Mouse (Mus musculus) limb, embryonic 13.5 days (tissue): ENCODE measurements around the gene Mgp. TPM values are rescaled to one million over a fixed set of nuclear protein-coding genes. Genes with fewer than 3 reads are reported as not detected.

Experiments used
- ATAC-seq: fragments of 200-750 bp; cut with Nextera tagmentation; 2 replicates; pipeline ENCODE4 v1.8.0; 2017; ENCODE audit warnings: low read depth, moderate number of reproducible peaks, moderate TSS enrichment; ENCODE audit not compliant: low FRiP score
- H3K27ac ChIP-seq: fragments of 300-500 bp; sonication (generic); 2 replicates; pipeline ENCODE4 v1.5.1; 2015; ENCODE audit warnings: inconsistent platforms, mild to moderate bottlenecking, moderate library complexity
- H3K27me3 ChIP-seq: fragments of 300-500 bp; sonication (generic); 2 replicates; pipeline ENCODE4 v1.6.1; 2015; ENCODE audit warnings: mild to moderate bottlenecking, inconsistent platforms
- H3K36me3 ChIP-seq: fragments of 300-500 bp; sonication (generic); 2 replicates; pipeline ENCODE4 v1.6.1; 2015; ENCODE audit warnings: inconsistent platforms, mild to moderate bottlenecking, moderate library complexity
- H3K4me1 ChIP-seq: fragments of 300-500 bp; sonication (generic); 2 replicates; pipeline ENCODE4 v1.6.1; 2015; ENCODE audit warnings: inconsistent platforms
- H3K4me2 ChIP-seq: fragments of 300-500 bp; sonication (generic); replicated peaks from 2 replicates; pipeline ENCODE4 v1.6.1; 2015; ENCODE audit warnings: inconsistent platforms, mild to moderate bottlenecking, moderate library complexity
- H3K4me3 ChIP-seq: fragments of 300-500 bp; sonication (generic); 2 replicates; pipeline ENCODE4 v1.5.1; 2015; ENCODE audit warnings: moderate library complexity, mild to moderate bottlenecking, inconsistent platforms
- H3K9ac ChIP-seq: fragments of 300-500 bp; sonication (generic); 2 replicates; pipeline ENCODE4 v1.6.1; 2015; ENCODE audit warnings: mild to moderate bottlenecking, inconsistent platforms
- H3K9me3 ChIP-seq: fragments of 300-500 bp; sonication (generic); 2 replicates; pipeline ENCODE4 v1.6.1; 2016; ENCODE audit warnings: inconsistent platforms
- WGBS: fragments of 180-500 bp; shearing (Covaris S2); methylation state at CpG from one replicate; pipeline ENCODE4 v1.1.7; 2015; 5-methylcytosine and 5-hydroxymethylcytosine counted together
- polyA plus RNA-seq: library from polyadenylated mRNA; unstranded; fragments of >200 nt; fragmentation: Nextera tagmentation; extraction: Ambion mirVana; gene quantifications from 2 replicates; pipeline ENCODE4 v1.2.1, GENCODE M21; 2015

Mgp gene
- polyA plus RNA-seq, 1 experiment from 2014 or later: 183 TPM

GRCm38 (mm10) chr6:136865360-136865759 lies 10.3 kb downstream of the Mgp start:
- 91% methylated on average over 5 of the region's 5 CpGs for WGBS
- Histone ChIP-seq H3K9me3 (no peaks in the 10 kb centered on the region), H3K4me3 (no peak overlapping the region), H3K27ac (no peak overlapping the region), H3K4me2 (no peak overlapping the region), H3K36me3 (no peaks in the 10 kb centered on the region), H3K4me1 (peaks cover 32% of the 10 kb centered on the region), H3K9ac (no peak overlapping the region), H3K27me3 (no peaks in the 10 kb centered on the region)
- ATAC-seq: no peak

GRCm38 (mm10) chr6:136861020-136861419 lies 14.6 kb downstream of the Mgp start:
- Histone ChIP-seq H3K4me2 (no peak overlapping the region), H3K27ac (no peak overlapping the region), H3K4me3 (no peak overlapping the region), H3K36me3 (no peaks in the 10 kb centered on the region), H3K9me3 (no peaks in the 10 kb centered on the region), H3K9ac (no peak overlapping the region), H3K27me3 (no peaks in the 10 kb centered on the region), H3K4me1 (peaks cover 23% of the 10 kb centered on the region)
- ATAC-seq: 0 out of 2 replicates have a peak, but pooled peaks have one; percentile 20
- 44% methylated on average over 9 of the region's 9 CpGs for WGBS

GRCm38 (mm10) chr6:136858420-136858819 lies 17.2 kb downstream of the Mgp start:
- 74% methylated on average over 8 of the region's 8 CpGs for WGBS
- H3K4me1 ChIP-seq: peaks cover 29% of the 10 kb centered on the region
- no peaks in the 10 kb centered on the region for H3K36me3 ChIP-seq
- no peak for ATAC-seq
- H3K27ac ChIP-seq: no peak overlapping the region
- H3K4me2 ChIP-seq: no peak overlapping the region
- H3K9ac ChIP-seq: no peak overlapping the region
- H3K9me3 ChIP-seq: no peaks in the 10 kb centered on the region
- no peak overlapping the region for H3K4me3 ChIP-seq
- no peaks in the 10 kb centered on the region for H3K27me3 ChIP-seq

GRCm38 (mm10) chr6:136857873-136858260 lies 17.8 kb downstream of the Mgp start:
- H3K27me3 ChIP-seq: no peaks in the 10 kb centered on the region
- peak overlapping the region; percentile 31 for H3K4me2 ChIP-seq
- H3K9ac ChIP-seq: peak overlapping the region; percentile 35; the same call in 1 of the 2 replicates
- WGBS: 21% methylated on average over 11 of the region's 11 CpGs
- H3K9me3 ChIP-seq: no peaks in the 10 kb centered on the region
- ATAC-seq: no peak
- peak overlapping the region; percentile 39; the same call in 1 of the 2 replicates for H3K27ac ChIP-seq
- H3K36me3 ChIP-seq: no peaks in the 10 kb centered on the region
- H3K4me3 ChIP-seq: no peak overlapping the region
- peaks cover 30% of the 10 kb centered on the region for H3K4me1 ChIP-seq

- H3K36me3 ChIP-seq: no peaks in the 10 kb centered on the region
- peak within 1 kb of the TSS; percentile 35; the same call in 1 of the 2 replicates for H3K9ac ChIP-seq
- H3K4me3 ChIP-seq: peak within 1 kb of the TSS; percentile 21
- no peaks in the 10 kb centered on the region for H3K9me3 ChIP-seq
- ATAC-seq: no peak
- 59% methylated on average over 18 of the region's 18 CpGs for WGBS
- H3K4me2 ChIP-seq: peak within 1 kb of the TSS; percentile 31
- H3K27me3 ChIP-seq: no peaks in the 10 kb centered on the region
- peaks cover 35% of the 10 kb centered on the region for H3K4me1 ChIP-seq
- H3K27ac ChIP-seq: peak within 1 kb of the TSS; percentile 39
Measured at GRCm38 (mm10) chr6:136857186-136857872, 18.3 kb downstream of the Mgp start, which contains the start of gene Art4. TSS of gene Art4 (minus strand) at chr6:136857733.

GRCm38 (mm10) chr6:136856071-136856636 lies 19.5 kb downstream of the Mgp start:
- peak overlapping the region; percentile 79 for H3K27ac ChIP-seq
- no peak overlapping the region for H3K9ac ChIP-seq
- H3K4me3 ChIP-seq: peak overlapping the region; percentile 0; the same call in 1 of the 2 replicates
- no peaks in the 10 kb centered on the region for H3K27me3 ChIP-seq
- peak overlapping the region; percentile 27 for H3K4me2 ChIP-seq
- H3K4me1 ChIP-seq: peaks cover 43% of the 10 kb centered on the region
- no peaks in the 10 kb centered on the region for H3K36me3 ChIP-seq
- no peaks in the 10 kb centered on the region for H3K9me3 ChIP-seq
- ATAC-seq: peak; percentile 29; the same call in 1 of the 2 replicates
- 42% methylated on average over 14 of the region's 14 CpGs for WGBS

GRCm38 (mm10) chr6:136855183-136855582 lies 20.4 kb downstream of the Mgp start:
- 90% methylated on average over 2 of the region's 2 CpGs for WGBS
- no peak for ATAC-seq
- no peak overlapping the region for H3K9ac ChIP-seq
- H3K36me3 ChIP-seq: no peaks in the 10 kb centered on the region
- peaks cover 43% of the 10 kb centered on the region for H3K4me1 ChIP-seq
- H3K4me3 ChIP-seq: no peak overlapping the region
- H3K9me3 ChIP-seq: no peaks in the 10 kb centered on the region
- H3K4me2 ChIP-seq: peak overlapping the region; percentile 27
- no peak overlapping the region for H3K27ac ChIP-seq
- H3K27me3 ChIP-seq: no peaks in the 10 kb centered on the region

- ATAC-seq: no peak
- Histone ChIP-seq H3K36me3 (no peaks in the 10 kb centered on the region), H3K4me1 (peaks cover 43% of the 10 kb centered on the region), H3K27me3 (no peaks in the 10 kb centered on the region), H3K4me2 (no peak overlapping the region), H3K9ac (no peak overlapping the region), H3K27ac (no peak overlapping the region), H3K4me3 (no peak overlapping the region), H3K9me3 (no peaks in the 10 kb centered on the region)
- WGBS: 81% methylated on average over 11 of the region's 11 CpGs
Measured at GRCm38 (mm10) chr6:136854361-136854781, 21.3 kb downstream of the Mgp start.

- 30% methylated on average over 3 of the region's 3 CpGs for WGBS
- Histone ChIP-seq H3K9ac (no peak overlapping the region), H3K36me3 (no peaks in the 10 kb centered on the region), H3K27ac (peak overlapping the region; percentile 77), H3K4me3 (no peak overlapping the region), H3K4me1 (peaks cover 39% of the 10 kb centered on the region), H3K27me3 (no peaks in the 10 kb centered on the region), H3K4me2 (no peak overlapping the region), H3K9me3 (no peaks in the 10 kb centered on the region)
- ATAC-seq: no peak
Measured at GRCm38 (mm10) chr6:136852762-136853161, 22.9 kb downstream of the Mgp start.

- Histone ChIP-seq H3K27ac (peak overlapping the region; percentile 77), H3K36me3 (no peaks in the 10 kb centered on the region), H3K4me2 (no peak overlapping the region), H3K9ac (no peak overlapping the region), H3K4me3 (no peak overlapping the region), H3K4me1 (peaks cover 35% of the 10 kb centered on the region), H3K9me3 (no peaks in the 10 kb centered on the region), H3K27me3 (no peaks in the 10 kb centered on the region)
- WGBS: 66% methylated on average over 4 of the region's 4 CpGs
- no peak for ATAC-seq
Measured at GRCm38 (mm10) chr6:136852348-136852747, 23.3 kb downstream of the Mgp start.

- Histone ChIP-seq H3K27ac (no peak overlapping the region), H3K9me3 (no peaks in the 10 kb centered on the region), H3K4me3 (no peak overlapping the region), H3K36me3 (no peaks in the 10 kb centered on the region), H3K9ac (no peak overlapping the region), H3K27me3 (no peaks in the 10 kb centered on the region), H3K4me1 (peaks cover 21% of the 10 kb centered on the region), H3K4me2 (no peak overlapping the region)
- no peak for ATAC-seq
- WGBS: 75% methylated on average over 6 of the region's 6 CpGs
Measured at GRCm38 (mm10) chr6:136850267-136850666, 25.4 kb downstream of the Mgp start.

- Histone ChIP-seq H3K9ac (no peak overlapping the region), H3K36me3 (no peaks in the 10 kb centered on the region), H3K4me1 (peaks cover 14% of the 10 kb centered on the region), H3K4me2 (no peak overlapping the region), H3K27me3 (no peaks in the 10 kb centered on the region), H3K9me3 (no peaks in the 10 kb centered on the region), H3K27ac (no peak overlapping the region), H3K4me3 (no peak overlapping the region)
- 87% methylated on average over 5 of the region's 5 CpGs for WGBS
- ATAC-seq: no peak
Measured at GRCm38 (mm10) chr6:136848971-136849370, 26.7 kb downstream of the Mgp start.
